Mouse (Mus musculus) neural tube, embryonic 12.5 days (tissue): ENCODE results near the gene Dusp27. TPM values are rescaled to one million over a fixed set of nuclear protein-coding genes. Genes with fewer than 3 reads are reported as not detected.

ENCODE experiments used
- polyA plus RNA-seq: library from polyadenylated mRNA; unstranded; fragments of >200 nt; fragmentation: Nextera tagmentation; extraction: Ambion mirVana; gene quantifications from 2 replicates; pipeline ENCODE4 v1.2.1, GENCODE M21; 2016

The Dusp27 gene
- polyA plus RNA-seq, 1 experiment from 2014 or later = 3.3 TPM

Other genes with a start within 250 kb of the Dusp27 start
- gene Pou2f1, start 125.2 kb downstream of the Dusp27 start, polyA plus RNA-seq = 17.0 and 19.6 TPM in 2 replicates
- gene Gpa33, start 2.3 kb upstream of the Dusp27 start, polyA plus RNA-seq = 0.29 TPM in 1 of 2 replicates, not detected in the other
- gene Mael, start 110.8 kb upstream of the Dusp27 start, polyA plus RNA-seq = not detected in 2 replicates
- 5.1 and 5.3 TPM in 2 replicates for gene Ildr2, start 126.2 kb upstream of the Dusp27 start, polyA plus RNA-seq